Mouse (Mus musculus) adrenal gland, postnatal 0 days (tissue): ENCODE data around the gene Bbs9. TPM values are rescaled to one million over a fixed set of nuclear protein-coding genes. Genes with fewer than 3 reads are reported as not detected.

ENCODE experiments used
- polyA plus RNA-seq: library from polyadenylated mRNA; unstranded; fragments of >200 nt; fragmentation: Nextera tagmentation; extraction: Ambion mirVana; gene quantifications from 2 replicates; pipeline ENCODE4 v1.2.1, GENCODE M21; 2015

Gene Bbs9
- 13.3 and 15.1 TPM in 2 replicates for polyA plus RNA-seq

GRCm38 (mm10) chr9:22475424-22475868 lies at the start of gene Bbs9:
Bbs9 (plus strand) TSS chr9:22475715.

GRCm38 (mm10) chr9:22453990-22454389 lies 21.5 kb upstream of the Bbs9 start, which contains the start of gene Gm17545:
Gm17545 (plus strand) TSS chr9:22454290.

GRCm38 (mm10) chr9:22469643-22470042 lies 5.9 kb upstream of the Bbs9 start, which contains the start of gene Rp9:
Rp9 (minus strand) TSS chr9:22469743.

Other genes starting within 250 kb of the Bbs9 start
- gene Zfp599, start 215.8 kb upstream of the Bbs9 start, polyA plus RNA-seq = 0.99 and 1.3 TPM in 2 replicates
- gene Zfp810, start 168.1 kb upstream of the Bbs9 start, polyA plus RNA-seq = 12.7 and 15.2 TPM in 2 replicates
- gene Anln, start 86.5 kb upstream of the Bbs9 start, polyA plus RNA-seq = 9.5 and 10.1 TPM in 2 replicates
- gene 9530077C05Rik, start 64.2 kb upstream of the Bbs9 start, polyA plus RNA-seq = 9.0 and 9.1 TPM in 2 replicates
- not detected in 2 replicates for gene Gm17545, start 21.4 kb upstream of the Bbs9 start, polyA plus RNA-seq
- 60.3 and 71.6 TPM in 2 replicates for gene Rp9, start 6.0 kb upstream of the Bbs9 start, polyA plus RNA-seq